Mouse (Mus musculus): Measurements from ENCODE around the gene Cacfd1. TPM values are rescaled to one million over a fixed set of nuclear protein-coding genes. Genes with fewer than 3 reads are reported as not detected.

Cacfd1 gene
- polyA plus RNA-seq (2012; rRNA removed) = 65.8 and 66.5 TPM in 2 replicates

DNA sequence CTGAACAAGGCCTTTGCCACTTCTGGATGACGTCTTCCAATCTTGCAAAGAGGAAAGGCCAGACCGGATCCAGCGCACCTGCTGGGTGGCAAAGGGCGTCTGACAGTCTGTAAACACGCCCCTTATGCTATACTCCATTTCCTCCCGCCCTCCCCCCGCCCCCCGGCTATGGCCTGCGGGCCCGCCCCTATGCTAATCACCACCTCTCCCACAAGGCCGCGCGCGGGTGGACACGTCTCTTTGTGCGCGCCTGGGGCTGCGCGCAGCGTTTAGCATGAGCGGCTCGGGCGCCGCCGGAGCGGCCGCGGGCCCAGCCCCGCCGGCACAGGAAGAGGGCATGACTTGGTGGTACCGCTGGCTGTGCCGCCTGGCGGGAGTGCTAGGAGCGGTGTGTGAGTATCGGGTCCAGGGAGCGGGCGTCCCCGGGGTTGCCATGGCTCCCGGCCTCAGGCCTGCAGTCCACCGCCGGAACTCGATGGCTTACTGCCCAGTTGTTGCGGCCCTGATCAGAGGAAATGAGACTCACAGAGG lies at the start of gene Cacfd1:
TSS of gene Cacfd1 (plus strand) at position 213 of the 531 bp plus-strand sequence.
- TF ChIP-seq CTCF (IDR thresholded peaks at IDR 0.05; ENCODE audit: borderline replicate concordance, insufficient read depth, low read depth, low read length) (no peak), POLR2A (IDR thresholded peaks at IDR 0.05; ENCODE audit: borderline replicate concordance, insufficient read depth, low read length) (peak; percentile 56; the same call in 1 of the 2 replicates)
- Histone ChIP-seq H3K27me3 (ENCODE audit: control insufficient read depth, insufficient read depth, low read length) (no peaks in the 10 kb centered on the region), H3K4me3 (replicated peaks; ENCODE audit: insufficient read depth, low read depth, low read length) (peak within 1 kb of the TSS; percentile 68), H3K4me1 (ENCODE audit: control insufficient read depth, insufficient read depth, low read length) (peaks cover 9% of the 10 kb centered on the region), H3K27ac (ENCODE audit: insufficient read depth, low read length) (peak within 1 kb of the TSS; percentile 83)
- DNase-seq = peak; percentile 89
- under 1% methylated on average over 43 of the region's 43 CpGs for WGBS

DNA sequence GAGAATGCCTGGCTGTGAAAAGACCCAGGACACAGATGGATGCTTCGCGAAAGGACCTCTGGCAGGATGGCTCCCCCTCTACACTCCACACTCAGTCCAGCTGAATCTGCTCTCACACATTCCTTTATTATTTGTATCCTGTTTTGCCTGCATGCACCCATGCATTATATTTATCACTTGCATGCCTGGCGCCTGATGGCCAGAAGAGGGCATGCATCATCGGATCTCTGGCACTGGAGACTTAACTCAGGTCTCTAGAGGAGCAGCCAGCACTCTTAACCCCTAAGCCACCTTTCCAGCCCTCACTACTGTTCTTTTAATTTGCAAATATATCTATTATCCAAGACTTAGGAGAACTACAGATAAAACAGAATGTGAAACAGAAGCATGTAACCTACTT lies 49.0 kb upstream of the Cacfd1 start:
- Histone ChIP-seq H3K27me3 (ENCODE audit: control insufficient read depth, insufficient read depth, low read length) (no peaks in the 10 kb centered on the region), H3K4me1 (ENCODE audit: control insufficient read depth, insufficient read depth, low read length) (peaks cover 3% of the 10 kb centered on the region; the same call in 1 of the 2 replicates), H3K4me3 (replicated peaks; ENCODE audit: insufficient read depth, low read depth, low read length) (no peak overlapping the region), H3K27ac (ENCODE audit: insufficient read depth, low read length) (no peak overlapping the region)
- TF ChIP-seq POLR2A (IDR thresholded peaks at IDR 0.05; ENCODE audit: borderline replicate concordance, insufficient read depth, low read length) (no peak), CTCF (IDR thresholded peaks at IDR 0.05; ENCODE audit: borderline replicate concordance, insufficient read depth, low read depth, low read length) (peak; percentile 38; the same call in 1 of the 2 replicates)
- 48% methylated on average over 4 of the region's 4 CpGs for WGBS
- no peak for DNase-seq

- no peaks in the 10 kb centered on the region for H3K27me3 ChIP-seq (ENCODE audit: control insufficient read depth, insufficient read depth, low read length)
- WGBS = under 1% methylated on average over 50 of the region's 50 CpGs
- peak within 1 kb of the TSS; percentile 85 for H3K4me3 ChIP-seq (replicated peaks; ENCODE audit: insufficient read depth, low read depth, low read length)
- peak; percentile 94 to 97 for DNase-seq
- TF ChIP-seq CTCF (IDR thresholded peaks at IDR 0.05; ENCODE audit: borderline replicate concordance, insufficient read depth, low read depth, low read length) = no peak
- TF ChIP-seq POLR2A (IDR thresholded peaks at IDR 0.05; ENCODE audit: borderline replicate concordance, insufficient read depth, low read length) = peak; percentile 88
- peaks cover 3% of the 10 kb centered on the region; the same call in 1 of the 2 replicates for H3K4me1 ChIP-seq (ENCODE audit: control insufficient read depth, insufficient read depth, low read length)
- peak within 1 kb of the TSS; percentile 98 for H3K27ac ChIP-seq (ENCODE audit: insufficient read depth, low read length)
These were observed 45.6 kb upstream of the Cacfd1 start, which contains the start of gene Rexo4 for GRCm38 (mm10) chr2:26963923-26964723. Gene Rexo4 (minus strand): TSS chr2:26964386.

- TF ChIP-seq CTCF (IDR thresholded peaks at IDR 0.05; ENCODE audit: borderline replicate concordance, insufficient read depth, low read depth, low read length) (no peak), POLR2A (IDR thresholded peaks at IDR 0.05; ENCODE audit: borderline replicate concordance, insufficient read depth, low read length) (no peak)
- DNase-seq = peak in 1 of 2 experiments; percentile 26
- Histone ChIP-seq H3K4me3 (replicated peaks; ENCODE audit: insufficient read depth, low read depth, low read length) (peak overlapping the region; percentile 85), H3K27me3 (ENCODE audit: control insufficient read depth, insufficient read depth, low read length) (no peaks in the 10 kb centered on the region), H3K4me1 (ENCODE audit: control insufficient read depth, insufficient read depth, low read length) (peaks cover 3% of the 10 kb centered on the region; the same call in 1 of the 2 replicates), H3K27ac (ENCODE audit: insufficient read depth, low read length) (peak overlapping the region; percentile 98)
- 13% methylated on average over 14 of the region's 14 CpGs for WGBS
These were observed 44.9 kb upstream of the Cacfd1 start for GRCm38 (mm10) chr2:26964724-26965370.

DNA sequence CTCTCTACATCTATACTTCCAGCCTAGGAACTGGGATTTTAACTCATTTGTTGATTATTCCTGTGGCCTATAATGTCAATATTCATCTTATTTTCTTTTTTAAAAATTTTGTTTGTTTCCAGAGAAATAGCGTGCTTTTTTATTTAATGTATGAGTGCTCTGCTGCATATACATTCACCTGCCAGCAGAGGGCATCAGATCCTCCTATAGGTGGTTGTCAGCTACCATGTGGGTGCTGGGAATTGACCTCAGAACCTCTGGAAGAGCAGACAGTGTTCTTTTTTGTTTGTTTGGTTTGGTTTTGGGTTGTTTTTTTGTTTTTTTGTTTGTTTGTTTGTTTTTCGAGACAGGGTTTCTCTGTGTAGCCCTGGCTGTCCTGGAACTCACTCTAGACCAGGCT lies 42.5 kb upstream of the Cacfd1 start:
- DNase-seq = no peak
- H3K4me1 ChIP-seq (ENCODE audit: control insufficient read depth, insufficient read depth, low read length) = no peaks in the 10 kb centered on the region; the same call in 1 of the 2 replicates
- H3K27me3 ChIP-seq (ENCODE audit: control insufficient read depth, insufficient read depth, low read length) = no peaks in the 10 kb centered on the region
- H3K27ac ChIP-seq (ENCODE audit: insufficient read depth, low read length) = no peak overlapping the region
- WGBS = 70% methylated on average over 2 of the region's 2 CpGs
- H3K4me3 ChIP-seq (replicated peaks; ENCODE audit: insufficient read depth, low read depth, low read length) = no peak overlapping the region
- TF ChIP-seq CTCF (IDR thresholded peaks at IDR 0.05; ENCODE audit: borderline replicate concordance, insufficient read depth, low read depth, low read length) (no peak), POLR2A (IDR thresholded peaks at IDR 0.05; ENCODE audit: borderline replicate concordance, insufficient read depth, low read length) (no peak)

GRCm38 (mm10) chr2:26973116-26973515 lies 36.6 kb upstream of the Cacfd1 start, which contains the start of gene Adamts13:
Gene Adamts13 (plus strand): TSS chr2:26973416.
- TF ChIP-seq POLR2A (IDR thresholded peaks at IDR 0.05; ENCODE audit: borderline replicate concordance, insufficient read depth, low read length) (no peak), CTCF (IDR thresholded peaks at IDR 0.05; ENCODE audit: borderline replicate concordance, insufficient read depth, low read depth, low read length) (no peak)
- WGBS = 35% methylated on average over 3 of the region's 3 CpGs
- DNase-seq = no peak
- H3K4me3 ChIP-seq (replicated peaks; ENCODE audit: insufficient read depth, low read depth, low read length) = no peak within 1 kb of the TSS
- H3K27me3 ChIP-seq (ENCODE audit: control insufficient read depth, insufficient read depth, low read length) = no peaks in the 10 kb centered on the region
- no peaks in the 10 kb centered on the region for H3K4me1 ChIP-seq (ENCODE audit: control insufficient read depth, insufficient read depth, low read length)
- no peak within 1 kb of the TSS for H3K27ac ChIP-seq (ENCODE audit: insufficient read depth, low read length)

- Histone ChIP-seq H3K4me1 (ENCODE audit: control insufficient read depth, insufficient read depth, low read length) (no peaks in the 10 kb centered on the region), H3K4me3 (replicated peaks; ENCODE audit: insufficient read depth, low read depth, low read length) (no peak overlapping the region), H3K27me3 (ENCODE audit: control insufficient read depth, insufficient read depth, low read length) (no peaks in the 10 kb centered on the region), H3K27ac (ENCODE audit: insufficient read depth, low read length) (no peak overlapping the region)
- 37% methylated on average over 4 of the region's 4 CpGs for WGBS
- DNase-seq = no peak
- TF ChIP-seq CTCF (IDR thresholded peaks at IDR 0.05; ENCODE audit: borderline replicate concordance, insufficient read depth, low read depth, low read length) (no peak), POLR2A (IDR thresholded peaks at IDR 0.05; ENCODE audit: borderline replicate concordance, insufficient read depth, low read length) (no peak)
These were observed 35.8 kb upstream of the Cacfd1 start for GRCm38 (mm10) chr2:26973960-26974359.
